Mouse (Mus musculus) lung, embryonic 16.5 days (tissue): Measurements from ENCODE around the gene Drd4. TPM values are rescaled to one million over a fixed set of nuclear protein-coding genes. Genes with fewer than 3 reads are reported as not detected.

Experiments
- ATAC-seq: fragments of 200-750 bp; cut with Nextera tagmentation; 2 replicates; pipeline ENCODE4 v1.8.0; 2017; ENCODE audit warnings: low read depth, mild to moderate bottlenecking, moderate library complexity
- H3K27ac ChIP-seq: fragments of 300-500 bp; sonication (generic); 2 replicates; pipeline ENCODE4 v1.5.1; 2014; ENCODE audit warnings: mild to moderate bottlenecking, control low read depth, low read length
- H3K27me3 ChIP-seq: fragments of 300-500 bp; sonication (generic); 2 replicates; pipeline ENCODE4 v1.6.1; 2014; ENCODE audit warnings: low read depth, low read length, mixed read lengths; ENCODE audit not compliant: control insufficient read depth, insufficient read depth
- H3K36me3 ChIP-seq: fragments of 300-500 bp; sonication (generic); 2 replicates; pipeline ENCODE4 v1.6.1; 2014; ENCODE audit warnings: low read length; ENCODE audit not compliant: control insufficient read depth, insufficient read depth
- H3K4me1 ChIP-seq: fragments of 300-500 bp; sonication (generic); replicated peaks from 2 replicates; pipeline ENCODE4 v1.6.1; 2014; ENCODE audit warnings: low read length, mixed read lengths; ENCODE audit not compliant: control insufficient read depth, insufficient read depth
- H3K4me2 ChIP-seq: fragments of 300-500 bp; sonication (generic); 2 replicates; pipeline ENCODE4 v1.6.1; 2014; ENCODE audit warnings: low read depth, low read length, control low read depth
- H3K4me3 ChIP-seq: fragments of 300-500 bp; sonication (generic); 2 replicates; pipeline ENCODE4 v1.5.1; 2014; ENCODE audit warnings: mild to moderate bottlenecking, low read length, control low read depth
- H3K9ac ChIP-seq: fragments of 300-500 bp; sonication (generic); 2 replicates; pipeline ENCODE4 v1.6.1; 2014; ENCODE audit warnings: low read length, control low read depth
- H3K9me3 ChIP-seq: fragments of 300-500 bp; sonication (generic); 2 replicates; pipeline ENCODE4 v1.6.1; 2016; ENCODE audit warnings: low read length; ENCODE audit not compliant: control insufficient read depth
- WGBS: fragments of 180-500 bp; shearing (Covaris S2); extraction: QIAGEN DNeasy Blood & Tissue Kit; methylation state at CpG from one replicate; pipeline ENCODE4 v1.1.7; 2014; 5-methylcytosine and 5-hydroxymethylcytosine counted together
- polyA plus RNA-seq: library from polyadenylated mRNA; unstranded; fragments of >200 nt; fragmentation: Nextera tagmentation; extraction: Ambion mirVana; gene quantifications from 2 replicates; pipeline ENCODE4 v1.2.1, GENCODE M21; 2015

Gene Drd4
- polyA plus RNA-seq, 1 experiment from 2014 or later = 0.43 TPM

GRCm38 (mm10) chr7:141327469-141328372 is 35.9 kb downstream of the Drd4 start, which contains the start of the genes Deaf1 and Tmem80:
Gene Deaf1 (minus strand): TSS chr7:141327690.
Gene Tmem80 (plus strand): TSS chr7:141327739.
- H3K4me2 ChIP-seq = peak within 1 kb of the TSS; percentile 99
- peak within 1 kb of the TSS; percentile 61 for H3K4me3 ChIP-seq
- H3K27ac ChIP-seq = peak within 1 kb of the TSS; percentile 99
- H3K9ac ChIP-seq = peak within 1 kb of the TSS; percentile 92
- peak; percentile 97 for ATAC-seq
- WGBS = under 1% methylated on average over 99 of the region's 105 CpGs
- peaks cover 8% of the 10 kb centered on the region; the same call in 1 of the 2 replicates for H3K36me3 ChIP-seq
- peaks cover 22% of the 10 kb centered on the region for H3K4me1 ChIP-seq
- no peaks in the 10 kb centered on the region for H3K9me3 ChIP-seq
- H3K27me3 ChIP-seq = no peaks in the 10 kb centered on the region

- peak overlapping the region; percentile 86 for H3K4me2 ChIP-seq
- peak overlapping the region; percentile 61 for H3K4me3 ChIP-seq
- H3K9ac ChIP-seq = peak overlapping the region; percentile 92
- no peaks in the 10 kb centered on the region for H3K27me3 ChIP-seq
- peaks cover 22% of the 10 kb centered on the region for H3K4me1 ChIP-seq
- WGBS = 10% methylated on average over 24 of the region's 24 CpGs
- no peak for ATAC-seq
- peaks cover 8% of the 10 kb centered on the region; the same call in 1 of the 2 replicates for H3K36me3 ChIP-seq
- H3K27ac ChIP-seq = peak overlapping the region; percentile 99
- H3K9me3 ChIP-seq = no peaks in the 10 kb centered on the region
These were observed 36.7 kb downstream of the Drd4 start for GRCm38 (mm10) chr7:141328373-141328990.

- H3K4me3 ChIP-seq = no peak overlapping the region
- H3K27ac ChIP-seq = no peak overlapping the region
- peaks cover 9% of the 10 kb centered on the region for H3K36me3 ChIP-seq
- H3K4me2 ChIP-seq = no peak overlapping the region
- no peaks in the 10 kb centered on the region for H3K27me3 ChIP-seq
- H3K9ac ChIP-seq = no peak overlapping the region
- H3K4me1 ChIP-seq = peaks cover 19% of the 10 kb centered on the region
- no peak for ATAC-seq
- no peaks in the 10 kb centered on the region for H3K9me3 ChIP-seq
These were observed 38.9 kb downstream of the Drd4 start for GRCm38 (mm10) chr7:141330706-141331105.

GRCm38 (mm10) chr7:141331990-141332389 is 40.2 kb downstream of the Drd4 start:
- WGBS = 81% methylated on average over 6 of the region's 6 CpGs
- ATAC-seq = no peak

GRCm38 (mm10) chr7:141335044-141335579 is 43.3 kb downstream of the Drd4 start:
- H3K9ac ChIP-seq = no peak overlapping the region
- 83% methylated on average over 2 of the region's 2 CpGs for WGBS
- H3K4me3 ChIP-seq = no peak overlapping the region
- peaks cover 15% of the 10 kb centered on the region for H3K4me1 ChIP-seq
- H3K36me3 ChIP-seq = peaks cover 10% of the 10 kb centered on the region
- no peak overlapping the region for H3K27ac ChIP-seq
- no peaks in the 10 kb centered on the region for H3K9me3 ChIP-seq
- ATAC-seq = no peak
- no peaks in the 10 kb centered on the region; the same call in 1 of the 2 replicates for H3K27me3 ChIP-seq
- no peak overlapping the region for H3K4me2 ChIP-seq

More at GRCm38 (mm10) chr7:141331990-141332389, 40.2 kb downstream of the Drd4 start:
- H3K4me3 ChIP-seq = no peak overlapping the region
- no peak overlapping the region for H3K9ac ChIP-seq
- peaks cover 6% of the 10 kb centered on the region for H3K4me1 ChIP-seq
- no peak overlapping the region for H3K4me2 ChIP-seq
- peaks cover 10% of the 10 kb centered on the region for H3K36me3 ChIP-seq
- H3K27me3 ChIP-seq = no peaks in the 10 kb centered on the region
- no peak overlapping the region for H3K27ac ChIP-seq
- H3K9me3 ChIP-seq = no peaks in the 10 kb centered on the region

GRCm38 (mm10) chr7:141335682-141336081 is 43.9 kb downstream of the Drd4 start:
- WGBS = 86% methylated on average over 4 of the region's 4 CpGs
- Histone ChIP-seq H3K36me3 (peaks cover 10% of the 10 kb centered on the region), H3K9ac (no peak overlapping the region), H3K9me3 (no peaks in the 10 kb centered on the region), H3K27me3 (no peaks in the 10 kb centered on the region; the same call in 1 of the 2 replicates), H3K4me1 (peaks cover 18% of the 10 kb centered on the region), H3K4me2 (no peak overlapping the region), H3K4me3 (no peak overlapping the region), H3K27ac (no peak overlapping the region)
- ATAC-seq = no peak

- H3K27me3 ChIP-seq = no peaks in the 10 kb centered on the region; the same call in 1 of the 2 replicates
- 80% methylated on average over 3 of the region's 3 CpGs for WGBS
- H3K9me3 ChIP-seq = no peaks in the 10 kb centered on the region
- peaks cover 10% of the 10 kb centered on the region for H3K36me3 ChIP-seq
- H3K4me2 ChIP-seq = no peak overlapping the region
- peaks cover 18% of the 10 kb centered on the region for H3K4me1 ChIP-seq
- H3K4me3 ChIP-seq = no peak overlapping the region
- H3K27ac ChIP-seq = no peak overlapping the region
- H3K9ac ChIP-seq = no peak overlapping the region
- ATAC-seq = no peak
These were observed 44.5 kb downstream of the Drd4 start for GRCm38 (mm10) chr7:141336296-141336695.

- WGBS = 63% methylated on average over 3 of the region's 3 CpGs
- peaks cover 10% of the 10 kb centered on the region for H3K36me3 ChIP-seq
- H3K4me1 ChIP-seq = peaks cover 18% of the 10 kb centered on the region
- H3K4me2 ChIP-seq = peak overlapping the region; percentile 46; the same call in 1 of the 2 replicates
- H3K27me3 ChIP-seq = no peaks in the 10 kb centered on the region; the same call in 1 of the 2 replicates
- no peaks in the 10 kb centered on the region for H3K9me3 ChIP-seq
- no peak for ATAC-seq
- peak overlapping the region; percentile 63 for H3K9ac ChIP-seq
- no peak overlapping the region for H3K27ac ChIP-seq
- H3K4me3 ChIP-seq = peak overlapping the region; percentile 44
These were observed 46.1 kb downstream of the Drd4 start for GRCm38 (mm10) chr7:141337716-141338416.
